Mouse (Mus musculus) hindbrain, embryonic 11.5 days (tissue): ENCODE results near the gene Golph3. TPM values are rescaled to one million over a fixed set of nuclear protein-coding genes. Genes with fewer than 3 reads are reported as not detected.

Experiments used
- ATAC-seq: fragments of 200-750 bp; cut with Nextera tagmentation; 2 replicates; pipeline ENCODE4 v1.8.0; 2017; ENCODE audit warnings: mild to moderate bottlenecking, moderate TSS enrichment, moderate library complexity; ENCODE audit not compliant: low FRiP score
- DNase-seq: peaks from one replicate; pipeline ENCODE4 v3.0.0-alpha.2; 2015; ENCODE audit warnings: low spot score
- H3K27ac ChIP-seq: fragments of 300-500 bp; sonication (generic); 2 replicates; pipeline ENCODE4 v1.5.1; 2014; ENCODE audit warnings: mild to moderate bottlenecking, low read depth, low read length
- H3K27me3 ChIP-seq: fragments of 300-500 bp; sonication (generic); 2 replicates; pipeline ENCODE4 v1.6.1; 2014; ENCODE audit warnings: mild to moderate bottlenecking, low read length, moderate library complexity, mixed read lengths; ENCODE audit not compliant: control insufficient read depth, insufficient read depth
- H3K36me3 ChIP-seq: fragments of 300-500 bp; sonication (generic); 2 replicates; pipeline ENCODE4 v1.6.1; 2014; ENCODE audit warnings: mild to moderate bottlenecking, low read length, moderate library complexity, mixed read lengths; ENCODE audit not compliant: control insufficient read depth, insufficient read depth
- H3K4me1 ChIP-seq: fragments of 300-500 bp; sonication (generic); replicated peaks from 2 replicates; pipeline ENCODE4 v1.6.1; 2014; ENCODE audit warnings: low read length, mixed read lengths; ENCODE audit not compliant: control insufficient read depth, insufficient read depth
- H3K4me2 ChIP-seq: fragments of 300-500 bp; sonication (generic); replicated peaks from 2 replicates; pipeline ENCODE4 v1.6.1; 2014; ENCODE audit warnings: mild to moderate bottlenecking, low read depth, low read length
- H3K4me3 ChIP-seq: fragments of 300-500 bp; sonication (generic); 2 replicates; pipeline ENCODE4 v1.5.1; 2014; ENCODE audit warnings: low read depth, low read length
- H3K9ac ChIP-seq: fragments of 300-500 bp; sonication (generic); 2 replicates; pipeline ENCODE4 v1.6.1; 2014; ENCODE audit warnings: low read depth, low read length
- H3K9me3 ChIP-seq: fragments of 300-500 bp; sonication (generic); 2 replicates; pipeline ENCODE4 v1.6.1; 2016; ENCODE audit warnings: low read length; ENCODE audit not compliant: control insufficient read depth
- WGBS: fragments of 180-500 bp; shearing (Covaris S2); extraction: QIAGEN DNeasy Blood & Tissue Kit; methylation state at CpG from one replicate; pipeline ENCODE4 v1.1.7; 2014; 5-methylcytosine and 5-hydroxymethylcytosine counted together
- polyA plus RNA-seq: library from polyadenylated mRNA; unstranded; fragments of >200 nt; fragmentation: Nextera tagmentation; extraction: Ambion mirVana; gene quantifications from 2 replicates; pipeline ENCODE4 v1.2.1, GENCODE M21; 2014

Gene Golph3
- polyA plus RNA-seq, 1 experiment from 2014 or later = 110 TPM

- no peak overlapping the region for H3K4me3 ChIP-seq
- no peak overlapping the region for H3K9ac ChIP-seq
- no peaks in the 10 kb centered on the region for H3K4me1 ChIP-seq
- no peaks in the 10 kb centered on the region for H3K9me3 ChIP-seq
- no peak overlapping the region for H3K4me2 ChIP-seq
- WGBS = 87% methylated on average over 2 of the region's 2 CpGs
- H3K27ac ChIP-seq = no peak overlapping the region
- DNase-seq (no peak), ATAC-seq (no peak)
- no peaks in the 10 kb centered on the region for H3K27me3 ChIP-seq
- H3K36me3 ChIP-seq = no peaks in the 10 kb centered on the region
Measured at GRCm38 (mm10) chr15:12291757-12292156, 29.5 kb upstream of the Golph3 start.

GRCm38 (mm10) chr15:12296228-12296627 is 25.0 kb upstream of the Golph3 start:
- WGBS = 62% methylated on average over 2 of the region's 2 CpGs
- H3K9ac ChIP-seq = no peak overlapping the region
- ATAC-seq = no peak

GRCm38 (mm10) chr15:12298231-12298737 is 23.0 kb upstream of the Golph3 start:
- Histone ChIP-seq H3K4me3 (no peak overlapping the region), H3K9ac (no peak overlapping the region), H3K9me3 (no peaks in the 10 kb centered on the region), H3K4me1 (no peaks in the 10 kb centered on the region), H3K36me3 (no peaks in the 10 kb centered on the region), H3K4me2 (no peak overlapping the region), H3K27me3 (no peaks in the 10 kb centered on the region), H3K27ac (no peak overlapping the region)
- 89% methylated on average over 7 of the region's 7 CpGs for WGBS
- DNase-seq (no peak), ATAC-seq (no peak)

More at GRCm38 (mm10) chr15:12296228-12296627, 25.0 kb upstream of the Golph3 start:
- H3K27ac ChIP-seq = no peak overlapping the region
- no peaks in the 10 kb centered on the region for H3K27me3 ChIP-seq
- H3K4me2 ChIP-seq = no peak overlapping the region
- no peaks in the 10 kb centered on the region for H3K4me1 ChIP-seq
- H3K9me3 ChIP-seq = no peaks in the 10 kb centered on the region
- no peak overlapping the region for H3K4me3 ChIP-seq
- DNase-seq = no peak
- H3K36me3 ChIP-seq = no peaks in the 10 kb centered on the region

GRCm38 (mm10) chr15:12301771-12302170 is 19.5 kb upstream of the Golph3 start:
- ATAC-seq (no peak), DNase-seq (no peak)
- no peaks in the 10 kb centered on the region for H3K36me3 ChIP-seq
- H3K4me3 ChIP-seq = no peak overlapping the region
- H3K27me3 ChIP-seq = no peaks in the 10 kb centered on the region
- H3K4me2 ChIP-seq = no peak overlapping the region
- H3K27ac ChIP-seq = no peak overlapping the region
- H3K4me1 ChIP-seq = no peaks in the 10 kb centered on the region
- no peaks in the 10 kb centered on the region for H3K9me3 ChIP-seq
- 74% methylated on average over 4 of the region's 6 CpGs for WGBS
- no peak overlapping the region for H3K9ac ChIP-seq

DNA sequence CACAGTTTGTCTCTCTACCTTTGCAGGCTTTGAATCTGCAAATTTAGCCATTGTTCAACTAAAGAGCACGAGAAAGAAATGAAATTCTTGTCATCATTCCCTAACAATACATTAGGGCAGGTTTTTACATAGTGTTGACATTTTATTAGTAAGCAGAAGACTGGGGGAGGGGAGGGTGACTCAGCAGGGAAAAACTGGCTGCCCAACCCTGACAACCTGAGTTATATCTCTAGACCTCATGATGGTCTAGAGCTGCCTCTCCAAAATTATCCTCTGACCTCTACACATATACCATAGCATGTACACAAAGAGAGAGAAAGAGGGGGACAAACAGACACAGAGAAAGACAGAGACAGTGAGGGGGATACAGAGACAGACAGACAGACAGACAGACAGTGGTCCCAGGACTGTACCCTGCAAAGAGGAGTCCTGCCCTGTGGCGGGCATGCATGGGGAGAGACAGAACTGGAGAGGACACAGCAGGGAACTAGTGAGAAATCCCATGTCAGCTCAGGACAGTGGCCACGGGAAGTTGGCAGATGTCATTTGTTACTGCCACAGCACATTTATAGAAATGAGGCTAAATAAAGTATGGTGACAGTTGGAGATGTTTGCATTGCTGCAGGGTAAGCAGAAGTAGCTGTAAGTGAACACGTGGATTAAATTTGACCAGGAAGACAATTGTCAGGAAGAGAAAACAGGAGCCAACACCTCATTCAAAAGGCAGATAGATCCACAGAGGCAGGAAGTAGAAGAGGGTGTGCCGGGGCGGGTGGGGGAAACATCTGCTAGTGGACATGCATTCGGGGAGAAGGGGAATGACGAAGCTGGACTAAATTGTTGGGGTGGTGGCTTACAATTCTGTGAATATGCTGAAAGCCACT is 14.8 kb upstream of the Golph3 start:
- Histone ChIP-seq H3K4me2 (no peak overlapping the region), H3K9ac (no peak overlapping the region), H3K9me3 (no peaks in the 10 kb centered on the region), H3K4me3 (no peak overlapping the region), H3K27ac (no peak overlapping the region), H3K27me3 (no peaks in the 10 kb centered on the region), H3K36me3 (no peaks in the 10 kb centered on the region), H3K4me1 (no peaks in the 10 kb centered on the region)
- ATAC-seq (no peak), DNase-seq (no peak)
- WGBS = 59% methylated on average over 8 of the region's 8 CpGs

DNA sequence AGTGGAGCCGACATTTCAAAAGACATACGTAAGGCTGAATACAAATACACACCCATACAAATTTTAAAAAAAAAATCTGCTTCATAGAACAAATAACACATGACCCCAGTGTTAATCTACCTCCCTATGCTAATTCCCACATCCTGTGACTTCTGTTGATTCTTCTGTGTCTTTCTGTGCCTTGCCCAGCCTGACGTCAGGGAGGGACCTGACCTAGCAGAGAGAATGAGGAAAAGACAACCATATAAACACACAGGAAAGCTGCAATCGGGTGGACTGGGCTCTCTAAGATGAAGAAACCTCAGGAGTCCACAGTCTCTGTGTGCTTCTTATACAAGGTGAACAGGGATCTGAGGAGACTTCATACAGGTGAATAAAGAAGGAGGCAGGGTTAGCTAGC is 14.1 kb upstream of the Golph3 start:
- DNase-seq = no peak
- Histone ChIP-seq H3K4me1 (no peaks in the 10 kb centered on the region), H3K9me3 (no peaks in the 10 kb centered on the region), H3K4me2 (no peak overlapping the region), H3K4me3 (no peak overlapping the region), H3K27ac (no peak overlapping the region), H3K36me3 (no peaks in the 10 kb centered on the region), H3K9ac (no peak overlapping the region), H3K27me3 (no peaks in the 10 kb centered on the region)
- no peak for ATAC-seq
- WGBS = 75% methylated on average over 4 of the region's 4 CpGs

GRCm38 (mm10) chr15:12308539-12308938 is 12.7 kb upstream of the Golph3 start:
- Histone ChIP-seq H3K4me3 (no peak overlapping the region), H3K9me3 (no peaks in the 10 kb centered on the region)

DNA sequence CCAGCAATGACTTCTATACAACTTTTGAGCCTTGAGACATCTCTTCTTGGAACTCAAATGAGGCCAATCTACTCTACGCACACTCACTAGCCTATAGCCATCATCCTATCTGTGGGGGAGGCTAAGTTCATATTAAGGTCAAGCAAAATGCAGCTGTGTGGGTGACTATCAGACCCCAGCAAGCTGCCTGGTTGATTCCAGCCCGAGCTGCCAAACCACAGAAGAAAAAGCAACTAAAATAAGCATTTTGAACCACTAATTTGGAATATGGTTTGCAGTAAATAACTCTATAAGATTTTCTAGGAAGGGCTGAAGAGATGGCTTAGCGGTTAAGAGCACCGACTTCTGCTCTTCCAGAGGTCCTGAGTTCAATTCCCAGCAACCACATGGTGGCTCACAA is 10.6 kb upstream of the Golph3 start:
- WGBS = 86% methylated on average over 4 of the region's 4 CpGs

More at GRCm38 (mm10) chr15:12308539-12308938, 12.7 kb upstream of the Golph3 start:
- Histone ChIP-seq H3K27ac (no peak overlapping the region), H3K9ac (no peak overlapping the region), H3K4me1 (no peaks in the 10 kb centered on the region), H3K4me2 (no peak overlapping the region), H3K27me3 (no peaks in the 10 kb centered on the region), H3K36me3 (no peaks in the 10 kb centered on the region)
- ATAC-seq (no peak), DNase-seq (no peak)
- 96% methylated on average over 5 of the region's 5 CpGs for WGBS

DNA sequence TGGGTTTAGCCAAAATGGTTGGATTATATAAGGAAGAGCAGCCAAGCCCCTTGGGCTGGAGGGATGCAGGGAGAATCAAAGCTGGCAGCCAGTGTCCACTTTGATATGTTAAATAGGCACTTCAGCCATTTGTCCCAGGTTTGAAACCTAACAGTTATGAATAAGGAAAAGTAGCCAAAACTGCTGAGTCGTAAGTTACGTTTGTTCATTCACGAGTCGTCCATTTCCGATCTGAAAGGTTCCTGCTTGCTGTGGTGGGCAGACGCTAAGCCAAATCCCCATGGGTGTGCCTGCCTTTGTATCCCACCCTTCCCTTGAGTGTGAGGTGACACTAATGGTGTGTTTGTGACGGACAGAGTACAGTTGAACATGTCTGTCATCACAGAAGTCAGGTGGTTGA is 9.8 kb upstream of the Golph3 start:
- H3K4me3 ChIP-seq = no peak overlapping the region
- H3K9ac ChIP-seq = no peak overlapping the region
- no peak overlapping the region for H3K4me2 ChIP-seq
- no peaks in the 10 kb centered on the region for H3K27me3 ChIP-seq
- no peaks in the 10 kb centered on the region for H3K4me1 ChIP-seq
- no peak for DNase-seq
- no peak overlapping the region for H3K27ac ChIP-seq
- ATAC-seq = no peak
- H3K9me3 ChIP-seq = no peaks in the 10 kb centered on the region
- no peaks in the 10 kb centered on the region for H3K36me3 ChIP-seq
- WGBS = 88% methylated on average over 7 of the region's 7 CpGs

More for the DNA sequence above, 10.6 kb upstream of the Golph3 start:
- H3K27ac ChIP-seq = no peak overlapping the region
- no peak overlapping the region for H3K9ac ChIP-seq
- H3K36me3 ChIP-seq = no peaks in the 10 kb centered on the region
- H3K4me3 ChIP-seq = no peak overlapping the region
- no peak overlapping the region for H3K4me2 ChIP-seq
- DNase-seq (no peak), ATAC-seq (no peak)
- no peaks in the 10 kb centered on the region for H3K27me3 ChIP-seq
- no peaks in the 10 kb centered on the region for H3K4me1 ChIP-seq
- H3K9me3 ChIP-seq = no peaks in the 10 kb centered on the region
